Mouse (Mus musculus) lung, postnatal 36 days (tissue): ENCODE measurements around the gene Acot12.

Experiments
- DNase-seq: peaks from one replicate; pipeline ENCODE4 v3.0.0; 2022; ENCODE audit warnings: mixed read lengths

Gene Acot12

DNA sequence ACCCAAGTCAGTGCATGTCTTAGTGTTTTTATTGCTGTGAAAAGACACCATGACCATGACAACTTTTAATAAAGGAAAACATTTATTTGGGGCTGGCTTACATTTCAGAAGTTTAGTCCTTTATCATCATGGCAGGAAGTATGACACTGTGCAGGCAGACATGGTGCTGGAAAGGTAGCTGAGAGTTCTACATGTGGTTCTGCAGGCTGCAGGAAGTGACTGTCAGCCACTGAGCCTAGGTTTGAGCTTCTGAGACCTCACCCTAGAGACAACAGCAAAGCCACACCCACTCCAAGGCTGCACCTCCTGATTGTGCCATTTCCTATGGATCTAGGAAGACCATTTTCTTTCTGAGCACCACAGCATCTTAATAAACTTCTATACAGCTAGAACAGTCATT is 86.6 kb downstream of the Acot12 start:
- no peak for DNase-seq
